Mouse (Mus musculus): Measurements from ENCODE around the gene Faah. TPM values are rescaled to one million over a fixed set of nuclear protein-coding genes. Genes with fewer than 3 reads are reported as not detected.

Gene Faah
- total RNA-seq, 2 experiments from 2014 or later: 0.20 to 0.22 TPM

DNA sequence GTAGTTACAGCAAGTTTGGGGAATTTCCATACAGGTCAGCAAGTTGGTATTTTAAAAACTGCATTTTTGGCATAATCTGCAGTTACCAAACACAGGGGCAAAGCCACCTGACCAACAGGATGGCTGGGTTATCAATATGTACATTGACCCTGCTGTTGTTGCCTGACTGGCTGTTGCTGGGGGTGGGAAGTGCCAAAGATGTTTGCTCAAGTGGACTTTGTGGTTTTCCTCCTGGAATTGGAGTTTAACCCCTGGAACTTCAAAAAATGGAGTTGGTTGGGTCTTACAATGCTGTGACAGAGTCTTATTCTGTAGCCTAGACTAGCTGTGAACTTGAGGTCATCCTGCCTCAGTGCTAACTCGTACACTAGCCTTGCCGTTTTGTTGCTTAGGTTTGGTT lies 22.7 kb upstream of the Faah start:
- no peak for DNase-seq
- Histone ChIP-seq H3K4me3 (no peak overlapping the region), H3K27ac (no peak overlapping the region)
- TF ChIP-seq CTCF (IDR thresholded peaks at IDR 0.05): no peak
- intact Hi-C loops (cut with DNase I): no loop called here

DNA sequence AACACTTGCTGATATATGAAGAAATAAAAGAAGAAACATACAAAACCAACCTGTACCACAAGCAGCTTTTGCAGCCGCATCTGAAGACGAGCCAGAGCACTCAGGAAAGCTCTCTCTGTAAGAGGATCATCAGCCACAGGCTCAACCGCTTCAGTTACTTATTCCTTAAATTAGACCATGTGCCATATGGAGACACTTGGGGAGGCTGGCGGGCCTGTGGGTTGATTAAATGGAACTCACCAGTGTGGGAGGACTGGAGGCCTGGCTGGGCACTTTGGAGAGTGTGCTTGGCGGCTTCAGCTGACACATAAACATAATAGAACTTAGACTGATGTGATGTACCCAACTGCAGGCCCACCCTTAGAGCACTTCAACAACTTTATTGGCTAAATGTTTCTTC lies 15.6 kb upstream of the Faah start:
- no peak for DNase-seq
- TF ChIP-seq CTCF (IDR thresholded peaks at IDR 0.05): no peak
- no peak overlapping the region for H3K4me3 ChIP-seq
- intact Hi-C loops (cut with DNase I): no loop called here
- H3K27ac ChIP-seq: no peak overlapping the region

DNA sequence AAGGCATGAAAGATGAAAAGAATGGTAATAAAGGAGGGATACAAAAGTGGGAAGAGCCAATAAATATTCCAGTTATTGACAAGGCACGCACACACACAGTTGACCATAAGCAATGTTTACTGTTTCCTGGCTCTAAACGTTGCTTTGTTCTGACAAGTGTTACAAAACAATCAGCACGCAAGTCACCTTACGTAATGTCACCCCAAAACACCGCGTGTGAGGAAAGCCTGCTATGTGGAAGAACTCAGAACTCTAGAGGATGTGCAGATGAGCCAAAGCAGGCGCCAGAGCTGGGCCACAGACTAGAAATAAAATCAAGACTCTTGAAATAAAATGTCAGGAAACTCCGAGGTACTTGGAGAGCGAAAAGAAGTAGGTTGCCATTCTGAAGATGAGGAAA lies 15.2 kb upstream of the Faah start:
- TF ChIP-seq CTCF (IDR thresholded peaks at IDR 0.05): no peak
- Histone ChIP-seq H3K4me3 (no peak overlapping the region), H3K27ac (no peak overlapping the region)
- no peak for DNase-seq
- intact Hi-C loops (cut with DNase I): no loop called here

DNA sequence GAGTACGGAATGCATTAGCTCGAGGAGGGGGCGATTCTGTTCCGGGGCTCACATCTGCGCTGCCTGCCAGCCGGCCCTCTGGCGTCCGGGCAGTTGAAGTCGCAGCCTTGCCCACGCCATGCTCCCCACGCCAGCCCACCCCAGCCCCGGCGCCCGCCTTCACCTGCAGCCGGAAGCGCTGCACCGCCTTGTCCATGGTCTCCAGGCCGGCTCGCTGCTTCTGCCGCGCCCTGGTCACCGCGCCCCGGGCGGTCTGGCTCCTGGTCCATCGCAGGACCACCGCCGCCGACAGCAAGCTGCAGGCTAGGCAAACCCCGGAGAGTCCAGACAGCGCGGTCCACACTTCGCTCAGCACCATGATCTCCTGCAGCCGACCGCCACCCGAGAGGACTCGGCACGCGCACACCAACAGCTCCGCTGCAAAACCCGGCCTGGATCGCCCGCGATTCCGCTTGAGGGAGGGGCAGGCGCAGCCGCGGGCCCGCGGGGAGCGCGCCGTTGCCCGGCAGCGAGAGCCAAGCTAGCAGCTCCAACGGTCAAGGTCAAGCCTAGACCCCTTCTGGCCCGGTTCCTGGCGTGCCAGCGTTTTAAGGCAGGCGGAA lies 325 bp downstream of the Faah start:
- H3K4me3 ChIP-seq: peak overlapping the region; percentile 81
- intact Hi-C loops (cut with DNase I): no loop called here
- peak; percentile 70 for DNase-seq
- no peak for TF ChIP-seq CTCF (IDR thresholded peaks at IDR 0.05)
- peak overlapping the region; percentile 31; the same call in 1 of the 2 replicates for H3K27ac ChIP-seq

- no peak for TF ChIP-seq CTCF (IDR thresholded peaks at IDR 0.05)
- no peak for DNase-seq
- Histone ChIP-seq H3K27ac (no peak overlapping the region), H3K4me3 (peak overlapping the region; percentile 81)
- intact Hi-C loops (cut with DNase I): no loop called here
Observed at GRCm38 (mm10) chr4:116016862-116017299, 845 bp downstream of the Faah start.

GRCm38 (mm10) chr4:116016396-116016795 lies 1.3 kb downstream of the Faah start:
- DNase-seq: no peak
- intact Hi-C loops (cut with DNase I): no loop called here
- Histone ChIP-seq H3K27ac (no peak overlapping the region), H3K4me3 (no peak overlapping the region; the same call in 1 of the 2 replicates)
- TF ChIP-seq CTCF (IDR thresholded peaks at IDR 0.05): no peak

GRCm38 (mm10) chr4:116015996-116016395 lies 1.7 kb downstream of the Faah start:
- intact Hi-C loops (cut with DNase I): no loop called here
- no peak overlapping the region for H3K4me3 ChIP-seq
- no peak for DNase-seq
- no peak overlapping the region for H3K27ac ChIP-seq
- no peak for TF ChIP-seq CTCF (IDR thresholded peaks at IDR 0.05)

DNA sequence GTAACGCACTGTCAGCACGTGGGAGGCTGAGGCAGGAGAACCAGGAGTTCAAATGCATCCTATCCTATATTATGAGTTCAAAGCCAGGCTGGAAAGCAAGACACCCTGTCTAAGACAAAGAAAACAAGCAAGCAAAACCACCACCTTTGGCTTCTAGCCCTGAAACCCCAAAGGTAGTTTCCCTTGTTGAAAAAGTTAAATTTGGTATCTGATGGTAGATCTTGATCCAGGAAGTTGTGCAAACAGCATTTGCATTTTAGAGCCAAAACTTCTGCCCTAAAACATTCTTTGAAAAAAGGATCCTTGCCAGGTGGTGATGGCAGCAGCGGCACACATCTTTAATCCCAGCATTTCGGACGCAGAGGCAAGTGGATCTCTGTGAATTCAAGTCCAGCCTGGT lies 2.2 kb downstream of the Faah start:
- TF ChIP-seq CTCF (IDR thresholded peaks at IDR 0.05): no peak
- DNase-seq: no peak
- intact Hi-C loops (cut with DNase I): no loop called here
- Histone ChIP-seq H3K27ac (no peak overlapping the region), H3K4me3 (no peak overlapping the region)

- no peak overlapping the region for H3K27ac ChIP-seq
- no peak for TF ChIP-seq CTCF (IDR thresholded peaks at IDR 0.05)
- DNase-seq: no peak
- intact Hi-C loops (cut with DNase I): no loop called here
- no peak overlapping the region for H3K4me3 ChIP-seq
Observed at GRCm38 (mm10) chr4:116010186-116010585, 7.5 kb downstream of the Faah start.

DNA sequence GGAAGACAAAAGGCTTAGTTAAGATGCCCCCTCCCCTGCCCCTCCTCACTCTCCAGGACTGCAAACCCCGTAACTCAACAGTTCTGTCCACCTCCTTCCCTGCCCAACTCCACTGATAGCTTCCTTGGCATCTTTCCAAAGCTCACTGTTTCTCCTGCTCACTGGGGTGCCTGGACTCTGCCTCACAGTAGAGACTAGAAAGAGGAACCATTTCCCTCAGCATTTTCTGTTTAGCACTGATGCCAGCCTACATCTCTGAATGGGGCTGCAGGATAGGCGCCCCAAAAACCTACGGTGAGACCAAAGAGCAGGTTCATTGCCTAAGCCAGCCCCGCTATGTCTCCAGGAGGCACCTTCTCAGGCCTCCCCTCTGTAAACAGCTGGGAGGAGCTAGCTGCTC lies 16.5 kb downstream of the Faah start:
- no peak for TF ChIP-seq CTCF (IDR thresholded peaks at IDR 0.05)
- no peak overlapping the region for H3K4me3 ChIP-seq
- DNase-seq: no peak
- no peak overlapping the region for H3K27ac ChIP-seq
- intact Hi-C loops (cut with DNase I): no loop called here

- intact Hi-C loops (cut with DNase I): no loop called here
- Histone ChIP-seq H3K27ac (no peak overlapping the region), H3K4me3 (no peak overlapping the region)
- no peak for DNase-seq
- TF ChIP-seq CTCF (IDR thresholded peaks at IDR 0.05): no peak
Observed at GRCm38 (mm10) chr4:116000671-116001070, 17.1 kb downstream of the Faah start.

GRCm38 (mm10) chr4:115996729-115997128 lies 21.0 kb downstream of the Faah start:
- intact Hi-C loops (cut with DNase I): no loop called here
- TF ChIP-seq CTCF (IDR thresholded peaks at IDR 0.05): no peak
- DNase-seq: no peak
- Histone ChIP-seq H3K4me3 (no peak overlapping the region), H3K27ac (no peak overlapping the region)

DNA sequence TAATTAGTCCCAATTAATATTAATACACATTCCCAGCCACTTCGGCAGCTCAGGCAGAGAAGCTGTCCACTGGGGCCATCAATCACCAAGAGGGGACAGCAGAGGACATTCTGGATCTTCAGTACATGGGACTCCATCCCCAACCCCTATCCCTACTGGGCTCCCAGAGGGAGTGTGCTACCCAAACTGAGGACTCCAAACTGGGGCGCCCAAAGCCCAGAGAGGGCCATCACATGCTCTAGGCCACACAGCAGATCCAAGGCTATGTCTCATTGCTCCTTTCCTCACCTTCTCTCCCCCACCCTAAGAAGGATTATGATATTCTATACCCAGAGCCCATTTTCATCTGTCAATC lies 22.4 kb downstream of the Faah start:
- no peak for DNase-seq
- intact Hi-C loops (cut with DNase I): no loop called here
- no peak overlapping the region for H3K4me3 ChIP-seq
- H3K27ac ChIP-seq: no peak overlapping the region
- TF ChIP-seq CTCF (IDR thresholded peaks at IDR 0.05): no peak

- no peak overlapping the region for H3K4me3 ChIP-seq
- intact Hi-C loops (cut with DNase I): no loop called here
- no peak overlapping the region for H3K27ac ChIP-seq
- DNase-seq: no peak
- no peak for TF ChIP-seq CTCF (IDR thresholded peaks at IDR 0.05)
Observed at GRCm38 (mm10) chr4:115994662-115995375, 22.9 kb downstream of the Faah start.

All from gastrocnemius, adult 2 months (tissue).